Mouse (Mus musculus): ENCODE data around the gene Tank. TPM values are rescaled to one million over a fixed set of nuclear protein-coding genes. Genes with fewer than 3 reads are reported as not detected.

Gene Tank
- polyA plus RNA-seq, 1 experiment from 2014 or later = 20.7 TPM

DNA sequence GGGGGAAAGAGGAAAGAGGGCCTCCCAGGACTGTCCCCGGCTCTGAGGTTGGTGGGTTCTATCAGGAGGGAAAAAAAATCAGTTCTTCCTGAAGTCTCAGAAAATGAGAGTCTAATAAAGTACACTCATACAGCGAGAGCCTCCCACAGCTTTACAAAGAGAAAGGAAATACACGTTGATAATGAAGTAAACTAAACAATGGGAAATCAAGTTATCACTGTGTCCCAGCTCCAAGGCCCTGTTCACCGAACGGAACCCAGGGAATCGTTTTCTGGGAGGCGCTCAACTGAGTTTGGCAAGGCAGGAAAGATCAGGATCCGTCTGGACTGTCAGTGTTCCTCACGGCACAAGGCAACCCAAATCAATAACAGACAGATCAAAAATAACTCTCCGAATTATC lies 84.4 kb downstream of the Tank start:
- no peak for ATAC-seq (ENCODE audit: low FRiP score, low TSS enrichment)
- DNase-seq (ENCODE audit: low spot score) = no peak

DNA sequence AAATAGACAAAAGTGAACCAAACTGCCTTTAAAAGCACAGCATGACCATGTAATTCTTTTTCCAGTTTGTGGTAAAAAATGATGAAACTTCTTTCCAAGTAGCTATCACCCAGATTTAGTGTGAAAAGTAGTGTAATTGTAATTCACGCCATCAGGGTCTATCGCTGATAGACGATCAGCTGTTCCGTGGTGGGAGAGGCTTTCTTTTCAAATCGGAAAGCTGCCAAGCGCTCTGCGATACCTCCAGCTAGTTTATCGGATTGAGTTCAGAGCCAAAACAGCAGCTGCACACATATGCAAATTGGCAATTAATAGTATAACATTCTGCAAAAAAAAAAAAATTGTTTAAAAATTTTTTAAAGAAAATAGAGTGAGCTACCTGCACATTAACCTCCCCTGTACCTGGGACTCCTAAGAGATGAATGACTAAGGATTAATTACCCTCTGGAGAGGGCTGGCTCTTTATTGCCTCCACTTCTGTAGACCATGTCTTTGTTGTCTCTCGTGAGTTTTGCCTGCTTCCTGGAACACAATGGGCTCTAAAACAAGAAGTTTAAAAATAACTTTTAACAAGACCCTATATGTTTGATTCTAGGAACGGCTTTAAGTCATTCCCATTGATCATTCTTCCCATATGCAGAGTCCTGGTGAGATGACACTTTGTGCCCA lies 85.3 kb downstream of the Tank start:
- no peak overlapping the region for H3K27ac ChIP-seq (replicated peaks)
- ATAC-seq (ENCODE audit: low FRiP score, low TSS enrichment) (no peak), DNase-seq (ENCODE audit: low spot score) (no peak)
- H3K27me3 ChIP-seq (ENCODE audit: control insufficient read depth, insufficient read depth, low read length) = no peaks in the 10 kb centered on the region
- H3K4me3 ChIP-seq (ENCODE audit: low read depth, low read length) = no peak overlapping the region
- no peak overlapping the region for H3K4me2 ChIP-seq (replicated peaks; ENCODE audit: low read depth)
- 68% methylated on average over 10 of the region's 10 CpGs for WGBS
- H3K9ac ChIP-seq (ENCODE audit: low read length) = no peak overlapping the region
- TF ChIP-seq EP300 (optimal IDR thresholded peaks at IDR 0.05) = no peak
- no peak for TF ChIP-seq CTCF (IDR thresholded peaks at IDR 0.05; ENCODE audit: low read depth)
- H3K4me1 ChIP-seq (replicated peaks; ENCODE audit: control insufficient read depth, insufficient read depth) = no peaks in the 10 kb centered on the region
- no peaks in the 10 kb centered on the region for H3K36me3 ChIP-seq (ENCODE audit: control insufficient read depth, insufficient read depth, low read length)
- H3K9me3 ChIP-seq (ENCODE audit: control insufficient read depth, low read length) = no peaks in the 10 kb centered on the region

More for the DNA sequence above, 84.4 kb downstream of the Tank start:
- TF ChIP-seq EP300 (optimal IDR thresholded peaks at IDR 0.05) (no peak), CTCF (IDR thresholded peaks at IDR 0.05; ENCODE audit: low read depth) (no peak)
- Histone ChIP-seq H3K27me3 (ENCODE audit: control insufficient read depth, insufficient read depth, low read length) (no peaks in the 10 kb centered on the region), H3K4me2 (replicated peaks; ENCODE audit: low read depth) (no peak overlapping the region), H3K27ac (replicated peaks) (no peak overlapping the region), H3K9ac (ENCODE audit: low read length) (no peak overlapping the region), H3K9me3 (ENCODE audit: control insufficient read depth, low read length) (no peaks in the 10 kb centered on the region), H3K4me3 (ENCODE audit: low read depth, low read length) (no peak overlapping the region), H3K4me1 (replicated peaks; ENCODE audit: control insufficient read depth, insufficient read depth) (no peaks in the 10 kb centered on the region), H3K36me3 (ENCODE audit: control insufficient read depth, insufficient read depth, low read length) (no peaks in the 10 kb centered on the region)
- WGBS = 76% methylated on average over 10 of the region's 10 CpGs

DNA sequence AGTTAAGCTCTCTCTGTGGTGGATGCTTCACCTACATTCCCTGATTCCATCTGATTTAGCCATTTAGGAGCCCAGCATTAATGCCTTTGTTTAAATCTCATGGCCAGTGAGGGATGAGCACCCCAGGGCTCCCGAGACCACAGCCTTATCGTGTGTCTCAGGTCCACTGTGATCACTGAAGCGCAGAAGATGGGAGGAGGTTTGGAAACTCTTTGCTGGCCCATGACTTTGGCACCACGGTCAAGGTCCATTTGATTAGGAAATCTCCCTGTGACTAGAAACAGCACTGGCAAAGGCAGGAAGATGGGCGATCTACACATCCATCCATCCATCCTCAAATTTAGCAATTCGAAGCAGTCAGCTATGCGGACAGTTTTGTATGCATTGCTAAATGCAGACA lies 89.0 kb downstream of the Tank start:
- Histone ChIP-seq H3K9me3 (ENCODE audit: control insufficient read depth, low read length) (no peaks in the 10 kb centered on the region), H3K27me3 (ENCODE audit: control insufficient read depth, insufficient read depth, low read length) (no peaks in the 10 kb centered on the region), H3K4me1 (replicated peaks; ENCODE audit: control insufficient read depth, insufficient read depth) (no peaks in the 10 kb centered on the region), H3K36me3 (ENCODE audit: control insufficient read depth, insufficient read depth, low read length) (no peaks in the 10 kb centered on the region), H3K4me2 (replicated peaks; ENCODE audit: low read depth) (no peak overlapping the region), H3K4me3 (ENCODE audit: low read depth, low read length) (no peak overlapping the region), H3K9ac (ENCODE audit: low read length) (no peak overlapping the region), H3K27ac (replicated peaks) (no peak overlapping the region)
- DNase-seq (ENCODE audit: low spot score) (no peak), ATAC-seq (ENCODE audit: low FRiP score, low TSS enrichment) (no peak)
- WGBS = 88% methylated on average over 7 of the region's 7 CpGs
- TF ChIP-seq CTCF (IDR thresholded peaks at IDR 0.05; ENCODE audit: low read depth) (no peak), EP300 (optimal IDR thresholded peaks at IDR 0.05) (no peak)

DNA sequence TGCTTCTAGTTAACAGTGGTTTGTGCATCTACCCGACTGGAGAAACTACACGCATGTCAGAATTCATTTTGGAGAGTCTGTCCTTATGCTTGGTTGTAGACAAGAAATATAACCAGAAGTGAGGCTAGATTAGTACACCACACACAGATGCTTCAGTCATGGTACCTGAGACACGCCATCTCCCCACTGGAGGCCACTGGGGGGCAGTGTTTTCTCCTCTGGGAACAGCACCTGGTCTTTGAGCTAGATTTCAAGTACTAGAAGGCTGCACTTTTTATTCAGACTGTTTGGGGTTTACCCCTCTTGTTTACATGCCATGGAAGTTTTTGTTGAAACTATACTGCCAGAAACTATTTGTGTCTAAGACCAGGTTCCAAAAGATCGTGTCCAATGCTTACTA lies 89.9 kb downstream of the Tank start:
- H3K4me1 ChIP-seq (replicated peaks; ENCODE audit: control insufficient read depth, insufficient read depth) = no peaks in the 10 kb centered on the region
- no peak overlapping the region for H3K4me2 ChIP-seq (replicated peaks; ENCODE audit: low read depth)
- no peaks in the 10 kb centered on the region for H3K36me3 ChIP-seq (ENCODE audit: control insufficient read depth, insufficient read depth, low read length)
- H3K27me3 ChIP-seq (ENCODE audit: control insufficient read depth, insufficient read depth, low read length) = no peaks in the 10 kb centered on the region
- peak; percentile 71 for DNase-seq (ENCODE audit: low spot score)
- H3K9ac ChIP-seq (ENCODE audit: low read length) = no peak overlapping the region
- ATAC-seq (ENCODE audit: low FRiP score, low TSS enrichment) = no peak
- H3K27ac ChIP-seq (replicated peaks) = no peak overlapping the region
- no peaks in the 10 kb centered on the region for H3K9me3 ChIP-seq (ENCODE audit: control insufficient read depth, low read length)
- H3K4me3 ChIP-seq (ENCODE audit: low read depth, low read length) = no peak overlapping the region
- 24% methylated on average over 4 of the region's 4 CpGs for WGBS
- TF ChIP-seq CTCF (IDR thresholded peaks at IDR 0.05; ENCODE audit: low read depth) = peak; percentile 77
- TF ChIP-seq EP300 (optimal IDR thresholded peaks at IDR 0.05) = no peak

DNA sequence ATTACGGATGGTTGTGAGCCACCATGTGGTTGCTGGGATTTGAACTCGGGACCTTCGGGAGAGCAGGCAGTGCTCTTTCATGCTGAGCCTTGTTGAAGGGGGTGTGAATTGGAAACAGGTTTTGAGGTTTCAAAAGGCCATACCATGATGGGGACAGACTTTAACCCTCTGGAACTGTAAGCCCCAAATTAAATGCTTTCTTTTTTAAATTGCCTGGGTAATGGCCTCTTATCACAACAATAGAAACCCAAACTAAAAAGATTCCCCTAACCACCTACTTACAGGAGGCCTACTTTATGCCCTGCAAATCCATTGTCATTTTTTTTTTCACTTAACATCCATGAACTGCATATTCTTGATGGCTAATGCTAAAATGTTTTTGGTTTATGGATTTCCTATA lies 96.2 kb downstream of the Tank start:
- WGBS = 91% methylated on average over 3 of the region's 3 CpGs
- Histone ChIP-seq H3K9ac (ENCODE audit: low read length) (no peak overlapping the region), H3K9me3 (ENCODE audit: control insufficient read depth, low read length) (no peaks in the 10 kb centered on the region), H3K36me3 (ENCODE audit: control insufficient read depth, insufficient read depth, low read length) (no peaks in the 10 kb centered on the region), H3K4me3 (ENCODE audit: low read depth, low read length) (no peak overlapping the region), H3K27ac (replicated peaks) (no peak overlapping the region), H3K27me3 (ENCODE audit: control insufficient read depth, insufficient read depth, low read length) (no peaks in the 10 kb centered on the region), H3K4me2 (replicated peaks; ENCODE audit: low read depth) (no peak overlapping the region), H3K4me1 (replicated peaks; ENCODE audit: control insufficient read depth, insufficient read depth) (no peaks in the 10 kb centered on the region)
- DNase-seq (ENCODE audit: low spot score) (no peak), ATAC-seq (ENCODE audit: low FRiP score, low TSS enrichment) (no peak)
- no peak for TF ChIP-seq CTCF (IDR thresholded peaks at IDR 0.05; ENCODE audit: low read depth)

DNA sequence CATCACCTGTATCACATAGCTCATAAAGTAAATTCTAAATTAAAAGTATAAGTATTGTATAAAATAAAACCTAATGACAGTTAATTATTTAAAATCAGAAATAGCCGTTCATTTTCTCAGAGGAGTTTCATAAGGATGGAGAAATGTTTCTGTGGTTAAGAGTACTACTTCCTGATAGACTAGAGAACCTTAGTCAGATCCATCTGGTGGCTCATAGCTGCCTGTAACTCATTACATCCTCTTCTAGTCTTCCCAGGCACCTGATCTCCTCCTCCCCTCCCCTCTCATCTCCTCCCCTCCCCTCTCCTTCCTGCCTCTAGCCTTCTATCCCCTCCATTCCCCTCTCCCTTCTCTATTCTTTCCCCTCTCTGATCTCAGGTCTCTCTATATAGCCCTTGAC lies 103.2 kb downstream of the Tank start:
- H3K36me3 ChIP-seq (ENCODE audit: control insufficient read depth, insufficient read depth, low read length) = no peaks in the 10 kb centered on the region
- no peaks in the 10 kb centered on the region for H3K27me3 ChIP-seq (ENCODE audit: control insufficient read depth, insufficient read depth, low read length)
- H3K9me3 ChIP-seq (ENCODE audit: control insufficient read depth, low read length) = no peaks in the 10 kb centered on the region
- TF ChIP-seq EP300 (optimal IDR thresholded peaks at IDR 0.05) = no peak
- ATAC-seq (ENCODE audit: low FRiP score, low TSS enrichment) = no peak
- no peak overlapping the region for H3K27ac ChIP-seq (replicated peaks)
- no peak overlapping the region for H3K4me2 ChIP-seq (replicated peaks; ENCODE audit: low read depth)
- H3K4me1 ChIP-seq (replicated peaks; ENCODE audit: control insufficient read depth, insufficient read depth) = no peaks in the 10 kb centered on the region
- WGBS = 71% methylated on average over 1 of the region's 1 CpGs
- no peak overlapping the region for H3K9ac ChIP-seq (ENCODE audit: low read length)
- DNase-seq (ENCODE audit: low spot score) = no peak
- H3K4me3 ChIP-seq (ENCODE audit: low read depth, low read length) = no peak overlapping the region
